Mouse (Mus musculus): ENCODE results near the gene Pzp. TPM values are rescaled to one million over a fixed set of nuclear protein-coding genes. Genes with fewer than 3 reads are reported as not detected.

Pzp gene
- polyA plus RNA-seq, 1 experiment from 2014 or later, result 0.77 TPM

DNA sequence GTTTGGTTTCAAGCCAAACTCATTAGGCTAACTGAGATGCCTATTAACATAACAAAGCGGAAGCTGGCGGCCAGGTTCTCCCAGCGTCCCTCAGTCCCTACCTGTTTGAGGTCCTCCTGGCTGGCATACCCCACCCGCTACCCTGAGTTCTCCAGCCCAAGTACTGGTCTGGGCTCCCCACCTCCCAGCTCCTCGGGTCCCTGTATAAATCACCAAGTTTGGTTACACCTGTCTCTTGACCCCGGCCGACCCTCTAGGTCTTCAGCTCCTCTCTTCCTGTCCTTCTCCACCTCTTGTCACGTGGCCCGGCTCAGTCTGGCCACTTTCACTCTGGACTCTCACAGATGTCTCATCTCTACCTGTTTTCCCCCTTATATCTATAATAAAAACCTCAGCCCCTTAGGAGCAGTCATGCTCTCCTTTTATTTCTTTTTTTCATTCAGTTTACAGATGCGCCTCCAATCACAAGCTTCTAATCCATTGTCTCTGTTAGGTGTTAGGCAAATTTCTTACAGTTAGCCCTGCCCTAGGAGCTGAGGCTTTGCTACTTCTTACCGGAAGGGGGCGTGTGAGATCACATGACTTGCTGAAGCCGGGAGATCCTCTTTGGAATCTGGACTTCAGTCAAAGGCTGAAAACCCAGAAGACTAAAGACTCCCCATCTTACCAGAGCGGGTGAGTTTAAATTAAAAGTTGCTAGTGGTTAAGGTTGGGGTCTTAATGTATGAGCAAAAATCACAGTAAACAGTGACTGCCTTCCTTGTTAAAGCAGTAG lies 80.6 kb downstream of the Pzp start:
- Histone ChIP-seq H3K4me2 (ENCODE audit: low read length) (peak overlapping the region; percentile 58), H3K4me1 (ENCODE audit: control insufficient read depth in 2 of 2, insufficient read depth in 2 of 2, low read length in 2 of 2) (no peaks in the 10 kb centered on the region; a peak in 1 of 4 replicates), H3K4me3 (ENCODE audit: control insufficient read depth in 1 of 2, insufficient read depth in 1 of 2, low read depth in 1 of 2, low read length in 2 of 2) (peak overlapping the region; percentile 12 to 22; a peak in 3 of 4 replicates), H3K27ac (replicated peaks in 1 of 2; ENCODE audit: control insufficient read depth in 1 of 2, insufficient read depth in 1 of 2, low read depth in 2 of 2, low read length in 2 of 2) (no peak overlapping the region), H3K27me3 (ENCODE audit: control insufficient read depth, insufficient read depth, low read length) (no peaks in the 10 kb centered on the region), H3K9me3 (ENCODE audit: control insufficient read depth, low read length) (no peaks in the 10 kb centered on the region), H3K9ac (ENCODE audit: low read length) (0 out of 2 replicates have a peak overlapping the region, but pooled peaks have one; percentile 1), H3K36me3 (ENCODE audit: control insufficient read depth, insufficient read depth, low read length) (no peaks in the 10 kb centered on the region; the same call in 1 of the 2 replicates)
- WGBS, result 16% methylated on average over 14 of the region's 14 CpGs
- peak; percentile 38; the same call in 1 of the 2 replicates for ATAC-seq (ENCODE audit: insufficient number of reproducible peaks, insufficient read depth, low FRiP score, low read depth)

DNA sequence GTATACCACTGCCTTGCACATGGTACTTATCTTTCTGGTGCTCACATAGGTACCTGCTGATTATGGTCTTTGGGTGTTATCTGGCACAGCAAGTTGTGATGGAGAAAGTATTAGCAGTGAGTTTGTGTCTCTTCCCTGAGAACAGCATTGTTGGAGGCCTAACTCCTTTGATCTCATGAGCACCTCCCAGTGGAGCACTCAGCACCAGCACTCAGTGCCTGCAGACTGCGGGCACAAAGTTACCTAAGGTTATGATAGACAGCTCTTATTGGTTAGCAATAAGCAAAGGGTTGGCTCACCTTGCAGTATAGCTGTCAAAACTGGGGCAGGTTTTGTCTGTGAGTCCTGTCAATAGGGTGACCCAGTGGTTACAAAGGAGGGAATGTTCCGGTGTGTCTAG lies 86.3 kb downstream of the Pzp start:
- WGBS, result 95% methylated on average over 2 of the region's 2 CpGs
- no peaks in the 10 kb centered on the region for H3K9me3 ChIP-seq (ENCODE audit: control insufficient read depth, low read length)
- no peak overlapping the region for H3K27ac ChIP-seq (replicated peaks in 1 of 2; ENCODE audit: control insufficient read depth in 1 of 2, insufficient read depth in 1 of 2, low read depth in 2 of 2, low read length in 2 of 2)
- H3K36me3 ChIP-seq (ENCODE audit: control insufficient read depth, insufficient read depth, low read length), result peaks cover 13% of the 10 kb centered on the region
- no peak for ATAC-seq (ENCODE audit: insufficient number of reproducible peaks, insufficient read depth, low FRiP score, low read depth)
- no peak overlapping the region for H3K4me3 ChIP-seq (ENCODE audit: control insufficient read depth in 1 of 2, insufficient read depth in 1 of 2, low read depth in 1 of 2, low read length in 2 of 2)
- H3K4me2 ChIP-seq (ENCODE audit: low read length), result no peak overlapping the region
- H3K4me1 ChIP-seq (ENCODE audit: control insufficient read depth in 2 of 2, insufficient read depth in 2 of 2, low read length in 2 of 2), result peaks cover 16 to 24% of the 10 kb centered on the region in 2 experiments
- no peak overlapping the region for H3K9ac ChIP-seq (ENCODE audit: low read length)
- no peaks in the 10 kb centered on the region for H3K27me3 ChIP-seq (ENCODE audit: control insufficient read depth, insufficient read depth, low read length)

DNA sequence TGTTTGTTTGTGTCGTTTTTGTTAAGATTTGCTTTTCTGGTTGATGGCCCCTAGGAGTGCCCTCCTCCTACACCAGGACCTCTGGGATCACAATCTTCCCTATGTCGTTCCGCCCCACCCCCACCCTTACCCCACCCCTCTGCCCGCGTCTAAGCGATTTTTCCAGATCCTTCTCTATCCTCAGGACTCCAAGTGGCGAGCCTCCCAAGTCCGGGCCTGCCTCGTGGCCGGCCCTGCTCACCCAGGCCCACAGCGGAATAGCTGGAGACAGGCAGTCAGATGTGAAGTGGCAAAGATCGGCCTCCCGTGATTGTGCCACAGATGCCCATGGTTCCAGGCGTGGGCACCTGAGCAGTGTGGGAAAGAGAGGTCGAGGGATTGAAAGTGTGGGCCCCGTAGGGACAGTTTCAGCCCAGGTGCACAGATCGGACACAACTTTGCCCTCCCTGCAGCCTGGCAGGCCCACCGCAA lies 87.6 kb downstream of the Pzp start:
- H3K4me2 ChIP-seq (ENCODE audit: low read length), result peak overlapping the region; percentile 65
- H3K27ac ChIP-seq (replicated peaks in 1 of 2; ENCODE audit: control insufficient read depth in 1 of 2, insufficient read depth in 1 of 2, low read depth in 2 of 2, low read length in 2 of 2), result peak overlapping the region in 1 of 2 experiments; percentile 96; a peak in 1 of 4 replicates
- WGBS, result 23% methylated on average over 18 of the region's 18 CpGs
- no peaks in the 10 kb centered on the region for H3K9me3 ChIP-seq (ENCODE audit: control insufficient read depth, low read length)
- peaks cover 26% of the 10 kb centered on the region for H3K36me3 ChIP-seq (ENCODE audit: control insufficient read depth, insufficient read depth, low read length)
- peak; percentile 22 for ATAC-seq (ENCODE audit: insufficient number of reproducible peaks, insufficient read depth, low FRiP score, low read depth)
- H3K4me1 ChIP-seq (ENCODE audit: control insufficient read depth in 2 of 2, insufficient read depth in 2 of 2, low read length in 2 of 2), result peaks cover 21 to 33% of the 10 kb centered on the region in 2 experiments
- H3K27me3 ChIP-seq (ENCODE audit: control insufficient read depth, insufficient read depth, low read length), result no peaks in the 10 kb centered on the region
- peak overlapping the region; percentile 99 for H3K9ac ChIP-seq (ENCODE audit: low read length)
- peak overlapping the region; percentile 29 to 98 for H3K4me3 ChIP-seq (ENCODE audit: control insufficient read depth in 1 of 2, insufficient read depth in 1 of 2, low read depth in 1 of 2, low read length in 2 of 2)

DNA sequence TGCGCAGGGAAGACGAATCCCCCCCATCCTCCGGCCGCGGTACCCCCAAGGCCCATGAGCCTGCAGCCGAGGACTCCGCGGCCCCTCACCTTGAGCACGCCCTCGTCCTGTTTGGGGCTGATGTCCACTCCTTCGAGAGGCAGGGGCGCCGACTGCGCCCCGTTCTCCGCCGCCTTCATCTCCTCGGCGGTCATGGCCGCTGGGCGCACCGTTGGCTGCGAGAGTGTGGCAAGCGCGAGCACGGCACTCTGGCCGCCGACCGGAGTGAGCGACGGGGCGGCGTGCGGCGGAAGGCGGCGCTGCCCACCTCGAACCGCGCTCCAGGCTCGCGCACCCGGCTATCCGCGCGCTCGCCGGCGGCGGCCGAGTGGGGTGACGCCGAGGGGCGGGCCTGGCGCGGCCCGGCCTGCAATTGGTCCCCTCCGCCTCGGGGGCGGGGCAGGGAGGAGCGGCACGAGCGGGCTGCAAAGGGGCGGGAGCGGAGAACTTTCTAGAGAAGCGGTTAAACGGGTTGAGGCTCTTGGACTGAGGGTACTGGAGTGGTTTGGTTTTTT lies 88.1 kb downstream of the Pzp start, which contains the start of gene Fkbp4:
Gene Fkbp4 (minus strand): TSS at position 361 of the 554 bp plus-strand sequence.
- H3K9ac ChIP-seq (ENCODE audit: low read length), result peak within 1 kb of the TSS; percentile 99

DNA sequence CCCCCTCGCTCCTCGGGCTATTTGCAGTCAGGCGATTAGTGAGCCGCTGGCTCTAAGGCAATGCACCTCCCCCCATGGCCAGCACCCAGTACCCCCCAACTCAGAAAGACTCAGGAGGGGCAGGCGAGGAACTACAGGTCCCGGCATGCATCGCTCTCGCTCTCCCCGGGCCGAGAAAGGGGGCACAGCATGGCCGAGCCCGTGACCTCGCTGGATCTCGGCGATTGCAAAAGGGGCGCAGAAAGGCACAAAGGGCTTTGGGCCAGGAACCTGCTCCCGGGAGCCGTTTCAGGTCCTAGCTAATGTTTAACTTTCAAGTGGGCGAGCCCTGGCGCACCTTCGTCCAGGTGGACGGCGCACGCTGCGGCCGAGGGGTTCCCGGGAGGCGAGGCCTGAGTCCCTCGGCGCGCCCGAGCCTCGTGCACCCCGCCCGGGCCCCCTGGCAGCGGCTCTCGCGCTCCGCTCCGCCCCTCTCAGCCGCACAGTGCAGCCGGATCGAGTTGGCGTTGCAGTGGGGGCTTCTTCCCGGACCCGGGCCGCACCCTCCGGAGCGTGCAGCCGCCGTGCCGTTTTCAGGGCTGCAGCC lies 88.7 kb downstream of the Pzp start:
- peaks cover 37% of the 10 kb centered on the region for H3K36me3 ChIP-seq (ENCODE audit: control insufficient read depth, insufficient read depth, low read length)
- peak overlapping the region; percentile 65 for H3K4me2 ChIP-seq (ENCODE audit: low read length)
- H3K4me3 ChIP-seq (ENCODE audit: control insufficient read depth in 1 of 2, insufficient read depth in 1 of 2, low read depth in 1 of 2, low read length in 2 of 2), result peak overlapping the region; percentile 79 to 98
- peak overlapping the region; percentile 83 to 96 for H3K27ac ChIP-seq (replicated peaks in 1 of 2; ENCODE audit: control insufficient read depth in 1 of 2, insufficient read depth in 1 of 2, low read depth in 2 of 2, low read length in 2 of 2)
- peak overlapping the region; percentile 99 for H3K9ac ChIP-seq (ENCODE audit: low read length)
- ATAC-seq (ENCODE audit: insufficient number of reproducible peaks, insufficient read depth, low FRiP score, low read depth), result peak; percentile 74
- no peaks in the 10 kb centered on the region for H3K9me3 ChIP-seq (ENCODE audit: control insufficient read depth, low read length)
- no peaks in the 10 kb centered on the region for H3K27me3 ChIP-seq (ENCODE audit: control insufficient read depth, insufficient read depth, low read length)
- under 1% methylated on average over 52 of the region's 52 CpGs for WGBS
- peaks cover 21 to 37% of the 10 kb centered on the region in 2 experiments for H3K4me1 ChIP-seq (ENCODE audit: control insufficient read depth in 2 of 2, insufficient read depth in 2 of 2, low read length in 2 of 2)

More for the DNA sequence above, 88.1 kb downstream of the Pzp start, which contains the start of gene Fkbp4:
- under 1% methylated on average over 64 of the region's 67 CpGs for WGBS
- H3K27me3 ChIP-seq (ENCODE audit: control insufficient read depth, insufficient read depth, low read length), result no peaks in the 10 kb centered on the region
- H3K9me3 ChIP-seq (ENCODE audit: control insufficient read depth, low read length), result no peaks in the 10 kb centered on the region
- H3K4me2 ChIP-seq (ENCODE audit: low read length), result peak within 1 kb of the TSS; percentile 65
- H3K27ac ChIP-seq (replicated peaks in 1 of 2; ENCODE audit: control insufficient read depth in 1 of 2, insufficient read depth in 1 of 2, low read depth in 2 of 2, low read length in 2 of 2), result peak within 1 kb of the TSS; percentile 83 to 96
- peak; percentile 95 for ATAC-seq (ENCODE audit: insufficient number of reproducible peaks, insufficient read depth, low FRiP score, low read depth)
- peaks cover 31% of the 10 kb centered on the region for H3K36me3 ChIP-seq (ENCODE audit: control insufficient read depth, insufficient read depth, low read length)
- H3K4me3 ChIP-seq (ENCODE audit: control insufficient read depth in 1 of 2, insufficient read depth in 1 of 2, low read depth in 1 of 2, low read length in 2 of 2), result peak within 1 kb of the TSS; percentile 79 to 98
- peaks cover 21 to 33% of the 10 kb centered on the region in 2 experiments for H3K4me1 ChIP-seq (ENCODE audit: control insufficient read depth in 2 of 2, insufficient read depth in 2 of 2, low read length in 2 of 2)

DNA sequence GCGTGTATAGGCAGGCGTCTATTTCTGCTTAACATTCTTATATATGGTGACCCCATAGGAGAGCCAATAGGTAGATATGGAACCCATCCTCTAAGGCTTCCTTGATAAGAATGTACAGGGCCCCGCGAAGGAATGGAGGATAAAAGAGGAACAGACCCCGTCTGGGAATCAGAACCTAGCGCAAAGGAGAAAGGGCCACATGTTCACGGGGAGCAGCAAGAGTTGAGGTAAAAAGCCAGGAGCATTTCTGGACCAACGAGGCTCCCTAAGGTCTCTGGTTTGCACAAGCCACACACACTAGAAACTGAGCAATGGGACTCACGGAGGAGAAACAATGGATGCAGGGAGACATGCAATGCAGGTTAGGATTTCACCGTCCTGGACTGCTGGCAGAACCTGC lies 89.2 kb downstream of the Pzp start:
- Histone ChIP-seq H3K27ac (replicated peaks in 1 of 2; ENCODE audit: control insufficient read depth in 1 of 2, insufficient read depth in 1 of 2, low read depth in 2 of 2, low read length in 2 of 2) (peak overlapping the region; percentile 83 to 96), H3K4me2 (ENCODE audit: low read length) (peak overlapping the region; percentile 65), H3K4me3 (ENCODE audit: control insufficient read depth in 1 of 2, insufficient read depth in 1 of 2, low read depth in 1 of 2, low read length in 2 of 2) (peak overlapping the region; percentile 79 to 98), H3K9me3 (ENCODE audit: control insufficient read depth, low read length) (no peaks in the 10 kb centered on the region), H3K4me1 (ENCODE audit: control insufficient read depth in 2 of 2, insufficient read depth in 2 of 2, low read length in 2 of 2) (peaks cover 21 to 42% of the 10 kb centered on the region in 2 experiments), H3K9ac (ENCODE audit: low read length) (peak overlapping the region; percentile 99), H3K36me3 (ENCODE audit: control insufficient read depth, insufficient read depth, low read length) (peaks cover 42% of the 10 kb centered on the region), H3K27me3 (ENCODE audit: control insufficient read depth, insufficient read depth, low read length) (no peaks in the 10 kb centered on the region)
- 3% methylated on average over 10 of the region's 10 CpGs for WGBS
- no peak for ATAC-seq (ENCODE audit: insufficient number of reproducible peaks, insufficient read depth, low FRiP score, low read depth)

DNA sequence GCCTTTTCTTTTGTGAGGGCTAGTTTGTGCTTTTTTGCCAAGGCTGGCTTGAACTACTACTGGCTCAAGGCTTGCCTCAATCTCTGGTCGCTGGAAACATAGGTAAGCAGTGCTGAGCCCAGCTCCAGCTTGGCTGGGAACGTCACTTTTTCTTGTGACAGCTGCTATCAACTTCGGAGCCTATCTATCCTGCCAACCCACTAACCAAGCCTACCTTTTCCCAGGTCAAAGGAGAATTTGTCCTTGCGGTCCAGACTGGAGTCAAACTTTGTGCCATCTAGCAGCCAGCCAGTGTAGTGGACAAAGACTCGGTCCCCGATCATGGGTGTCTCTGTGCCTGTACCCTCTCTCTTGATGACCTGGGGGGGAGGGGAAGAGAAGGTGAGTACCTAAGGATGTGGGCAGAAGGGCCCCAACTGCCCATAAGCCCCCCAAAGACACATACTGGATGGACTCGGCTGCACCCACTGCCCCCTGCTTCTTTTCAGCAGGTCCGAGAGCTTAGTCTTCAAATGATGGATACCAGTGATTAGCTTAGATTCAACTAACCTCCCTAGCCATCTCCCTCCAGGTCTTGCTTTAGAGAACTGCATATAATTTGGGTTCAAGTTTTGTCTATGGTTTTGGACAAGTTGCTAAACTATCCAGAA lies 90.0 kb downstream of the Pzp start:
- Histone ChIP-seq H3K36me3 (ENCODE audit: control insufficient read depth, insufficient read depth, low read length) (peaks cover 50% of the 10 kb centered on the region), H3K27me3 (ENCODE audit: control insufficient read depth, insufficient read depth, low read length) (no peaks in the 10 kb centered on the region), H3K27ac (replicated peaks in 1 of 2; ENCODE audit: control insufficient read depth in 1 of 2, insufficient read depth in 1 of 2, low read depth in 2 of 2, low read length in 2 of 2) (peak overlapping the region in 1 of 2 experiments; percentile 96; a peak in 2 of 4 replicates), H3K9ac (ENCODE audit: low read length) (peak overlapping the region; percentile 99; the same call in 1 of the 2 replicates), H3K4me2 (ENCODE audit: low read length) (peak overlapping the region; percentile 65), H3K4me3 (ENCODE audit: control insufficient read depth in 1 of 2, insufficient read depth in 1 of 2, low read depth in 1 of 2, low read length in 2 of 2) (peak overlapping the region in 1 of 2 experiments; percentile 98; a peak in 2 of 4 replicates), H3K9me3 (ENCODE audit: control insufficient read depth, low read length) (no peaks in the 10 kb centered on the region), H3K4me1 (ENCODE audit: control insufficient read depth in 2 of 2, insufficient read depth in 2 of 2, low read length in 2 of 2) (peaks cover 22 to 44% of the 10 kb centered on the region in 2 experiments)
- 86% methylated on average over 8 of the region's 8 CpGs for WGBS
- ATAC-seq (ENCODE audit: insufficient number of reproducible peaks, insufficient read depth, low FRiP score, low read depth), result no peak
